Mouse (Mus musculus): Measurements from ENCODE around the gene 1700012B07Rik. TPM values are rescaled to one million over a fixed set of nuclear protein-coding genes. Genes with fewer than 3 reads are reported as not detected.

1700012B07Rik gene
- not detected in 2 replicates for polyA plus RNA-seq (2015; fragmentation: Nextera tagmentation; extraction: Ambion mirVana)

DNA sequence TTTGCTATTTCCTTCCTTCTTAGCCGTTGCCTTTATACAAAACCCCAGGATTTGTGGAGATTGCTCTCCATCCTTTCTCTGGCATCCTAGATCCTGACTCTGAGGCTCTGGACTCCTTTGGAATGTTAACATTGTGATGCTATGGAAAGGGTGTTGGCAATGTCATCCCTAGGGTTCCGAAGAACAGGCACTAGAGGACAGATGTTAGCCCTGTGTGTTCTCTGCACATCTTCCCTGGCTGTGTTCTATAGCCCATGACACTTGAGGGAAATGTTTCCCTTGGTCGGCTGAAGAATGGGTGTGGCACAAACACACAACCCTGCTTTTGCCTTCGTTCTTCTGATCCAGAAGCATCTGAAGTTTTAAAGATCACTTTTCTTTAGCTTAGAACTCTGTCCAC lies at the start of gene 1700012B07Rik:
Gene 1700012B07Rik, minus strand, starts transcription at position 101 of the 400 bp plus-strand sequence.
- Histone ChIP-seq H3K36me3 (no peaks in the 10 kb centered on the region), H3K4me1 (no peaks in the 10 kb centered on the region), H3K4me2 (replicated peaks) (no peak within 1 kb of the TSS), H3K4me3 (no peak within 1 kb of the TSS), H3K9me3 (peaks cover 5% of the 10 kb centered on the region; the same call in 1 of the 2 replicates), H3K9ac (no peak within 1 kb of the TSS), H3K27me3 (no peaks in the 10 kb centered on the region), H3K27ac (no peak within 1 kb of the TSS)
- 84% methylated on average over 4 of the region's 4 CpGs for WGBS
- ATAC-seq (ENCODE audit: low FRiP score, low read depth): no peak

DNA sequence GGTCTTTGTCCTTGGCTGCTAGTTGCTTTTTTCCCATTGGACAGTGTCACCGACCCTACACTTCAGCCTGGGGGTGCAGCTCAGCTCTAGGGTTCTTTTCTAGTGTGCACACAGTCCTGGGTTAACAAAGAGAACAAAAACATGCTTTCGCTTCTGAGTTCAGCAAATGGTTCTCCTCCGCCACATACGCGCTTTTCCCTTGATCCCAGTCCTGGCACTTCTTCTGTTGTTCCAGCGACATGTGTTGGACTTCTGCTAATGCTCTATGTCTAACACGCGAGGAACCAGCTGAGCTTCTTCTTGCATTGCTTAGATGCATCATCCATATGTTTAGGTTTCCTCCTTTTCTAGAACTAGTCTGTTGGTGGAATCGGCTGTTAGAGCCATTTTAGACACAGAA lies 48.9 kb upstream of the 1700012B07Rik start:
- WGBS: 82% methylated on average over 9 of the region's 9 CpGs
- Histone ChIP-seq H3K9me3 (no peaks in the 10 kb centered on the region), H3K27ac (no peak overlapping the region), H3K36me3 (no peaks in the 10 kb centered on the region), H3K4me1 (no peaks in the 10 kb centered on the region), H3K4me3 (no peak overlapping the region), H3K27me3 (no peaks in the 10 kb centered on the region), H3K4me2 (replicated peaks) (no peak overlapping the region), H3K9ac (no peak overlapping the region)
- ATAC-seq (ENCODE audit: low FRiP score, low read depth): no peak

DNA sequence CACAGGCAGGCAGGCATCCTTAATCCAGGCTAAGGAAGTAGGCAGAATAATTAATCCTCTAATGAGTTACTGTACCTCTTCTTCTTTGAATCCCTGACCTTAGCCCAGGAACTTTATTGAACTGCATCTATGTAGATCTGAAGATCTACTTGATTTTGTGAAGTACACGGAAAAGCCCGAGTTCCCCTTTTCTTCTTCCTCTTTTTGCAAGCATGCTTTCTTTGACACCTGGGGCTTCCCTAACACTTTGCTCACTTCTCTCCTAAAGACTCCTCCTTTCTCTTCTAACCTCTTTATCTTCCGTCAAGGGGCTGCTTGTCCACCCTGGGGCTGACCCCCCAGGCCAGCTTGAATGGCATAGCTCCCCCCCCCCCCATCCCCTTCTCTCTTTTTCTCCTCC lies 48.0 kb upstream of the 1700012B07Rik start:
- no peak overlapping the region for H3K4me2 ChIP-seq (replicated peaks)
- H3K9ac ChIP-seq: no peak overlapping the region
- H3K9me3 ChIP-seq: no peaks in the 10 kb centered on the region
- no peak for ATAC-seq (ENCODE audit: low FRiP score, low read depth)
- WGBS: 58% methylated on average over 3 of the region's 3 CpGs
- H3K27me3 ChIP-seq: no peaks in the 10 kb centered on the region
- H3K36me3 ChIP-seq: no peaks in the 10 kb centered on the region
- H3K27ac ChIP-seq: no peak overlapping the region
- H3K4me3 ChIP-seq: no peak overlapping the region
- no peaks in the 10 kb centered on the region for H3K4me1 ChIP-seq

DNA sequence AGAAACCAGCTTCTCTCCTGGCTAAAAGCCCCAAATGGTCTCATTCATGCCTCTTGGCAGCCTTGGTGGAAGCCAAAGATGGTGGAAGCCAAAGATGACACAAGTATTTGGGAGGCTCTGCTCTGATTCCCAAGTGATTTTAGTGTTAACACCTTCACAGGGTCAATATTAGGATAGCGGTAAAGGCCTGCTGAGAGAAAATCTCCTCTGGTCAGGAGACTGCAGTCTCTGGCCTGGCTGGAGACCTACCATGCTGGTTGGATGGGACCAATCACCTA lies 47.6 kb upstream of the 1700012B07Rik start:
- ATAC-seq (ENCODE audit: low FRiP score, low read depth): no peak
- Histone ChIP-seq H3K4me3 (no peak overlapping the region), H3K36me3 (no peaks in the 10 kb centered on the region), H3K9ac (no peak overlapping the region), H3K27me3 (no peaks in the 10 kb centered on the region), H3K4me2 (replicated peaks) (no peak overlapping the region), H3K4me1 (no peaks in the 10 kb centered on the region), H3K9me3 (no peaks in the 10 kb centered on the region), H3K27ac (no peak overlapping the region)
- WGBS: 86% methylated on average over 1 of the region's 1 CpGs

DNA sequence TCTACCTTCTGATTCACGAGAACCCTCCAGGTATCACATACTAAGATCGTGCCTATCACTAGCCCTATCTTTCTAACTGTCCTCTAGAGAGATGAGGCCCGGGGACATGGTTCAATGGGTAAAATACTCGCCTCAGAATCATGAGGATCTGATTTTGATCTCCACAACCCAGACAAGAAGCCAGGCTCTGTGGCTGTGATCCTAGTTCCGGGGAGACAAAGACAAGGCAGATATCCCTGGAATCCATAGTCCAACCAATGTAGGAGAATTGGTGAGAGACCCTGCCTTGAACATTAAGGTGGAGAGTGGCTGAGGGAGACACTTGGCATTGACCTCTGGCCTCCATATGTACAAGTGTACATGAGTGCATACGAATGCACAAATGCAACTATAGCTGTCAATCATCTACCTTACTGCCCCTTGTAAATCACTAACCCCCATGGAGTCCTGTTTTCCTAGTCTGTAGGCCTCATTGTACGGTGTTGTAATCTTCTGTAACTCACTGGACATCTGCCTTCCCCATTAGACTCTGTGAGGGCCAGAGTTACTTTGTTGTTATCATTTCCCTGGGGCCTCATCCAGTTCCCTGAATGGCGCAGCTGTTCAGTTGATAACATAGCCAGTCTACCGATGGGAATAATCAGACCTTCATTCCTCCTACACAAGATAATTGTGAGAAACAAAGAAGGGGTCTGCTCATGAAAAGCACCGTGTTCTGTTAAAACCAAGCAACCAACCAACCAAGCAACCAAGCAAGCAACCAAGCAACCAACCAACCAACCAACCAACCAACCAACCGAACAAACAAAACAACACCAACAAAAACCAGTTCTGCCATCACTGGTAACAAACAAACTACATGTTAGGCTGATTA lies 47.0 kb upstream of the 1700012B07Rik start:
- H3K36me3 ChIP-seq: no peaks in the 10 kb centered on the region

DNA sequence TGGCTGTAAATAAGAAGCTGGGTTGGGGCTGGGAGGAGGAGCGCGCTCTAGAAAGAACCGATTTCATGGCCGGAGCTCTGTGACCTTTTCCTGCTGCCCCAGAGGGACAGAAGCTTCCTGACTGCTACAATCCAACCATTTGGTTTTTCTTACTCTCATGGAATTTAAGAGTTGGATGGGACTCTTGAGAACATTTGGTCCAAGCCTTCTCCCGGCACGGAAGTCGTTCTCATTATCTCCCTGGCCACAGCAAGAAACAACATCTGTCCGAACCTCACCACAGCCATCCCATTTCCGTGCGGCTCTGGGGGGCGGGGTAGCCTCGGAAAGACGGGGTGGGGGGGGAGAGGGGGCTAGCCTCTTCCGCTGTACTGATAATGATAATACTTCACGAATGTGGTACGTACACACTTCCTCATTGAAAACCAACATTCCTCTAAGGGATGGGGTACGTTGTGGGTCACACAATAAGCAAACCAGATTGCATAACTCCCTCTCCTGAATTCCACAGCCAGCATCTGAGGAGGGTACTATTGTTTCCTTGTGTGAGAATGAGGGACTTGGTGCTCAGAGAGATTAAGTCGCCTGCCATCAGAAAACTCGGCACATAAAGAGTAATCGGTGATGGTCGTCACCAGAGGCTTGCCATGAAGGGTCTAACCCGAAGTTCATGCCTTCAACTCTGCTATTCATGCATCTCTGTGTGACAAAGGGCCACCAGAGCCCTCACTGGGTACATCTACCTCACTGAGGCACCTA lies 46.2 kb upstream of the 1700012B07Rik start:
- no peaks in the 10 kb centered on the region for H3K9me3 ChIP-seq
- no peak overlapping the region for H3K9ac ChIP-seq
- H3K4me3 ChIP-seq: no peak overlapping the region
- 81% methylated on average over 22 of the region's 22 CpGs for WGBS
- no peaks in the 10 kb centered on the region for H3K36me3 ChIP-seq
- ATAC-seq (ENCODE audit: low FRiP score, low read depth): no peak
- no peaks in the 10 kb centered on the region for H3K4me1 ChIP-seq
- no peak overlapping the region for H3K4me2 ChIP-seq (replicated peaks)
- no peaks in the 10 kb centered on the region for H3K27me3 ChIP-seq
- H3K27ac ChIP-seq: no peak overlapping the region

More for the DNA sequence above, 47.0 kb upstream of the 1700012B07Rik start:
- Histone ChIP-seq H3K9ac (no peak overlapping the region), H3K27ac (no peak overlapping the region), H3K4me1 (no peaks in the 10 kb centered on the region), H3K9me3 (no peaks in the 10 kb centered on the region), H3K4me2 (replicated peaks) (no peak overlapping the region), H3K27me3 (no peaks in the 10 kb centered on the region), H3K4me3 (no peak overlapping the region)
- WGBS: 88% methylated on average over 11 of the region's 11 CpGs
- ATAC-seq (ENCODE audit: low FRiP score, low read depth): no peak

DNA sequence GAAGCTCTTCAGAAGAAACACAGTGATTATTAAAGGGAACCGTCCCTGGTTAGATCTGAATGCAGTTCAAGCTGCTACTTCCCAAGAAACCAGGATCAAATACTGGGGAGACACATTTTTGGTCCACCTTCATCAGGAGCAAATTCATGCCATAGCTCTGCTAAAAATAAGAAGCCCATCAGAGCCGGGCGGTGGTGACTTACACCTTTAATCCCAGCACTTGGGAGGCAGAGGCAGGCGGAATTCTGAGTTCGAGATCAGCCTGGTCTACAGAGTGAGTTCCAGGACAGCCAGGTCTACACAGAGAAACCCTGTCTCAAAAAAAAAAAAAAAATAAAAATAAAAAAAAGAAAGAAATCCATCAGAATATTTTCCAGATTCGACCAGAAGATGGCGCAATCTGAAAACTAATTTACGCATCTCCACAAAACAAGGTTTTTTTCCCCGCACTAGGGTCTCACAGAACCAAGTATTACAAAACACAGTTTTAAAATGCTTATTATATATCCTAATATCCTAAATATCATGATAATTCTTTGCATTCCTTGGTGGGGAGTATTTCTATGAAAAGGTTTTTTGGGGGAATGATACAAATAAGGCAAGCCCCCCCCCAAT lies 45.4 kb upstream of the 1700012B07Rik start:
- Histone ChIP-seq H3K9me3 (no peaks in the 10 kb centered on the region), H3K4me2 (replicated peaks) (no peak overlapping the region), H3K36me3 (no peaks in the 10 kb centered on the region), H3K9ac (no peak overlapping the region), H3K27me3 (no peaks in the 10 kb centered on the region), H3K27ac (no peak overlapping the region), H3K4me3 (no peak overlapping the region), H3K4me1 (no peaks in the 10 kb centered on the region)
- ATAC-seq (ENCODE audit: low FRiP score, low read depth): no peak
- whole genome bisulfite sequencing: 53% methylated on average over 9 of the region's 9 CpGs

DNA sequence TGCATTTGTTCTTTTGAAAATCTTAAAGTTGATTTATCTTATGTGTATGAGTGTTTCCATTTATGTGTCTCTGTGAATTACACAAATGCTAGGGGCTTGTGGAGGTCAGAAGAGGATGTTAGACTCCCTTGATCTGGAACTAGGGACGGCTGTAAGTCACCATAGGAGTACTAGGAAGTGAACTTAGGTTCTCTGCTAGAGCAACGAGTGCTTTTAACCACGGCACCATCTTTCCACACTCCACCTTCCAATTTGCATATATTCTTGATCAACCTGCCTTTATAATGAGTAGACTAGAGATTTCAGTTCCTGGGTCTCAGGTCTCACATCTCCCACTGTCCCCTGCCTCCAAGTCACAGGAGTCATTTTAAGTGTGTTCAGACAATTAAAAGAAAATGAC lies 44.8 kb upstream of the 1700012B07Rik start:
- Histone ChIP-seq H3K9ac (no peak overlapping the region), H3K4me2 (replicated peaks) (no peak overlapping the region), H3K9me3 (no peaks in the 10 kb centered on the region), H3K27me3 (no peaks in the 10 kb centered on the region), H3K4me3 (no peak overlapping the region), H3K27ac (no peak overlapping the region), H3K4me1 (no peaks in the 10 kb centered on the region), H3K36me3 (no peaks in the 10 kb centered on the region)
- ATAC-seq (ENCODE audit: low FRiP score, low read depth): no peak
- WGBS: 84% methylated on average over 3 of the region's 3 CpGs

DNA sequence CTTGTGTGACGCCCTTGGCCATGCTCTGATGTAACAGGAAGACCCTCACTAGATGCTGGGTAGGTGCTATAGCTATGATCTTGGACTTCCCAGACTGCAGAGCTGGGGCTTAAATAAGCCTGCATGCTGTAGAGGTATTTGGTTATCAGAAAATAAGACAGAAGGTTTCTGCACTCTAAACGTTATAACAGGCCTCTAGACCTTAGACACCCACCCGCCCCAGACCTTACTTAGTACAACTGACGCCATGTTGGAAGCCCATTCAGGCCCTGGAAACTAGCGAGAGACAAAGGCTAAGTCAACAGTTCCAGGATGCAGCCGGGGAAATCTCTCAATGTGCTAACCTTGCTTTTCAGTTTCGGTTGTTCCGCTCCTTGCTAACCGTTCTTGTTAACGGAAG lies 44.2 kb upstream of the 1700012B07Rik start:
- no peak overlapping the region for H3K4me3 ChIP-seq
- no peaks in the 10 kb centered on the region for H3K4me1 ChIP-seq
- no peaks in the 10 kb centered on the region for H3K36me3 ChIP-seq
- WGBS: 87% methylated on average over 10 of the region's 10 CpGs
- no peak overlapping the region for H3K9ac ChIP-seq
- no peaks in the 10 kb centered on the region for H3K9me3 ChIP-seq
- H3K27me3 ChIP-seq: no peaks in the 10 kb centered on the region
- no peak for ATAC-seq (ENCODE audit: low FRiP score, low read depth)
- no peak overlapping the region for H3K27ac ChIP-seq
- H3K4me2 ChIP-seq (replicated peaks): no peak overlapping the region

DNA sequence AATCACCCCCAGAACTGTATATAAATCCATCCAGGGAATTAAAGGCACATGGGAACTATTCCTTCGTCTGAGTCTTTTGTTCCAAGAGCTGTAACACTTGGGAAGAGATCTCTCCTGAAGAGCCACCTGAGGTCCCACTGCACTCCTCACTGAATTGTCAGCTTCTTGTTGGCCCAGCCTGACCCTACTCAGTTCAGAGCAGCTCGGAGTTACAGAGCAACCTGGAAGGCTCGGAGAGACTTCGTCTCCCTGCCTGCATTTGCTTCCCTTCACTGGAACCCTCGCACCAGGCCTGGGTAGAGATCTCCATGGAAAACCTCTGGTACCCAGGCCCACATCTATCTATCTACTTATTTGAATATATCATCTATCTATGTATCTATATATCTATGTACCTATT lies 40.0 kb upstream of the 1700012B07Rik start:
- no peak for ATAC-seq (ENCODE audit: low FRiP score, low read depth)
- H3K9ac ChIP-seq: no peak overlapping the region
- H3K27me3 ChIP-seq: no peaks in the 10 kb centered on the region
- no peaks in the 10 kb centered on the region for H3K36me3 ChIP-seq
- H3K9me3 ChIP-seq: no peaks in the 10 kb centered on the region
- no peak overlapping the region for H3K4me3 ChIP-seq
- no peak overlapping the region for H3K4me2 ChIP-seq (replicated peaks)
- WGBS: 83% methylated on average over 5 of the region's 5 CpGs
- H3K4me1 ChIP-seq: no peaks in the 10 kb centered on the region
- no peak overlapping the region for H3K27ac ChIP-seq

DNA sequence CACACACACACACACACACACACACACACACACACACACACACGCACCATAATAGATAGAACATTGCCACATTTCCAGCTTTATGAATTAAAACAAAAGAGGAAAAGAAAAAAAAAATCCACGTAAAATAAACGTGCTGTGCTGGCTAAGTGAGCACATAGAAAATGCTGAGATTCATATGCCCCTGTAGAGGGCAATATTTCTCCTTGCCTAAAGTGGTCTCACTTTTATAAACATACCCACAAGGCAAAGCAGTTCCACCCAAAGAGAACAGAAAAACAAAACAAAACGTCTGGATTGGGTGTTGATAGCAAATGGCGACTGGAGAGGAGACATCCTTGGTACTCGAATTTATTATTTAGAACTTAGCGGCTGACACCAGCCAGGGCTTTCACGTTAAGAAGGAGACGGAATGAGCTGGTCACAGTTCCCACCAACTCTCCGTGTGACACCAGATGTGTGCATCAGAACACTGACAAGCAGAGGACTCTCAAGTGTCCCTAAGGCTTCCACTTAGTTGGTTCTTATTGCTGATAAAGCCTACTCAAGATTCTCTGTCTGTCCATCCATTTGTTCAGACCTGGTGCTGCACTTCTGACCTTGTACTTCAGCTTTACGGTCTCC lies 38.8 kb upstream of the 1700012B07Rik start:
- H3K9ac ChIP-seq: no peak overlapping the region
- no peaks in the 10 kb centered on the region for H3K9me3 ChIP-seq
- H3K4me3 ChIP-seq: no peak overlapping the region
- no peak for ATAC-seq (ENCODE audit: low FRiP score, low read depth)
- H3K4me2 ChIP-seq (replicated peaks): no peak overlapping the region
- no peak overlapping the region for H3K27ac ChIP-seq
- H3K36me3 ChIP-seq: no peaks in the 10 kb centered on the region
- 76% methylated on average over 11 of the region's 11 CpGs for WGBS
- H3K27me3 ChIP-seq: no peaks in the 10 kb centered on the region
- H3K4me1 ChIP-seq: no peaks in the 10 kb centered on the region

DNA sequence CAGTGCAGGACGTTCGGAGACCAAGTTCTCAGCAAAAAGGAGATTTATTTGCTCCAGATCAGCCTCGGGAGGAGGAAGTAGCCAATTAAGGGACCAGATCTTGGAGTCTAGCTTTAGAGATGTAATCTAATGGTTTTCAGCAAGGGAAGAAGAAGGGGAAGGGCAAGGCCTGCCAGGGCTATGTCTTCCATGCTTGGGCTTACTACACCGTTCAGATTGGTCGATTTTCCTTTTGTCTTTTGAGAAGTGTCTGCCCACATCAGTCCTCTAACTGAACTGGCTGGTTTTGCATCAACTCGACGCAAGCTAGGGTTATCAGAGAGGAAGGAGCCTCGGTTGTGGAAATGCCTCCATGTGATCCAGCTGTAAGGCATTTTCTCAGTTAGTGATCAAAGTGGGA lies 37.7 kb upstream of the 1700012B07Rik start:
- Histone ChIP-seq H3K4me3 (no peak overlapping the region), H3K9me3 (no peaks in the 10 kb centered on the region), H3K27me3 (no peaks in the 10 kb centered on the region), H3K9ac (no peak overlapping the region), H3K4me1 (no peaks in the 10 kb centered on the region), H3K27ac (no peak overlapping the region), H3K4me2 (replicated peaks) (no peak overlapping the region), H3K36me3 (no peaks in the 10 kb centered on the region)
- no peak for ATAC-seq (ENCODE audit: low FRiP score, low read depth)
- 68% methylated on average over 8 of the region's 8 CpGs for WGBS
